ENCODE assay signal across 13 mouse cellular contexts in the genomic region with DNA sequence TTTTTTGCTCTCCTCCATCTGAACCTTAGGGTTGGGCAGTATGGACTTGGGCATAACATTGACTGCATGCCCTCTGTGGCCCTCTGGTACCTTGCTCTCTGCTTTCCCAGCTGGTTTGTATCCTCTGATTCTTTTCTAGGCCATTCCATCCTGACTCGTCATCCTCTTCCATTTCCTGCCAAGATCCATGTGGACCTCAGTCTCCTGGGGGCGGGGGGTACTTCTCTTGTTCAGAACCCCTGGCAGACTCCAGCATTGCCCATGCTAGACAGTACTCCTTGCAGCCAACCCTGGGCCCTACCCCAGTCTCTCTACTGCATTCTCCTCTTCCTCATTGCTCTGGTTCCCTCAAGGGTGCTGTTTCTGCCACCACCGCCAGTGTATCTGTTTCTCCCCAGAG.
"Had no signal": no experiment of that assay in that cellular context is flagged by ENCODE, and none has a peak within 500 bp of the region (broad histone marks: within the 10 kb centered on the region; RNA-seq: fewer than 3 reads in every experiment).

No protein-coding gene starts in this region.

- H3K27me3 ChIP-seq: limb, embryonic 13.5 days; liver, embryonic 15.5 days; neural tube, embryonic 15.5 days had no signal

- H3K9ac ChIP-seq: limb, embryonic 13.5 days; liver, embryonic 15.5 days; lung, embryonic 14.5 days; midbrain, embryonic 12.5 days; neural tube, embryonic 15.5 days had no signal

- H3K9me3 ChIP-seq: limb, embryonic 13.5 days; liver, embryonic 15.5 days; midbrain, embryonic 12.5 days; neural tube, embryonic 15.5 days had no signal

- H3K4me2 ChIP-seq: limb, embryonic 13.5 days; liver, embryonic 15.5 days; lung, embryonic 14.5 days; midbrain, embryonic 12.5 days; neural tube, embryonic 15.5 days had no signal

- H3K4me3 ChIP-seq: layer of hippocampus, adult 2 months; limb, embryonic 13.5 days; liver, embryonic 15.5 days; midbrain, embryonic 12.5 days; neural tube, embryonic 15.5 days had no signal

- ATAC-seq: midbrain, embryonic 16.5 days had no signal

- H3K36me3 ChIP-seq: limb, embryonic 13.5 days; liver, embryonic 15.5 days; midbrain, embryonic 12.5 days; neural tube, embryonic 15.5 days had no signal

- DNase-seq: kidney, postnatal 10 days; kidney, postnatal 4 days; lung, embryonic 14.5 days; lung, postnatal 10 days; lung, postnatal 4 days; right cerebral cortex, adult 18-20 months; right cerebral cortex, postnatal 25 days had no signal

- H3K4me1 ChIP-seq: midbrain, embryonic 12.5 days; neural tube, embryonic 15.5 days had no signal

- H3K27ac ChIP-seq: layer of hippocampus, adult 2 months; limb, embryonic 13.5 days; liver, embryonic 15.5 days; midbrain, embryonic 12.5 days; neural tube, embryonic 15.5 days had no signal
